Mouse (Mus musculus) layer of hippocampus, adult 2 months (tissue): ENCODE results near the gene Tmem144. TPM values are rescaled to one million over a fixed set of nuclear protein-coding genes. Genes with fewer than 3 reads are reported as not detected.

Experiments
- DNase-seq, 2 experiments: peaks; one replicate each; pipeline ENCODE4 v3.0.0; 2022; ENCODE audit warnings: low spot score in 2 of 2
- H3K27ac ChIP-seq: fragments of 200-600 bp; 2 replicates; pipeline ENCODE4 v1.8.1; 2022
- H3K4me3 ChIP-seq: fragments of 200-600 bp; 2 replicates; pipeline ENCODE4 v1.8.1; 2022; ENCODE audit warnings: mild to moderate bottlenecking
- CTCF ChIP-seq: fragments of 200-600 bp; conservative IDR thresholded peaks from 2 replicates; pipeline ENCODE4 v1.8.1; 2022; ENCODE audit warnings: antibody characterized with exemption, mild to moderate bottlenecking, moderate library complexity
- total RNA-seq, 2 experiments: library from RNA; stranded (reverse); gene quantifications; 2 replicates each; pipeline ENCODE4 v1.2.3; 2021

The Tmem144 gene
- total RNA-seq, 2 experiments from 2014 or later: 18.3 to 23.4 TPM

- no peak overlapping the region for H3K27ac ChIP-seq
- no peak for DNase-seq
- H3K4me3 ChIP-seq: peak overlapping the region; percentile 13; the same call in 1 of the 2 replicates
- no peak for TF ChIP-seq CTCF
These were observed 68.2 kb downstream of the Tmem144 start for GRCm38 (mm10) chr3:79784362-79784736.

- H3K27ac ChIP-seq: no peak overlapping the region
- DNase-seq: no peak
- no peak for TF ChIP-seq CTCF
- peak overlapping the region; percentile 13; the same call in 1 of the 2 replicates for H3K4me3 ChIP-seq
These were observed 68.8 kb downstream of the Tmem144 start for GRCm38 (mm10) chr3:79783630-79784361.

- no peak for TF ChIP-seq CTCF
- Histone ChIP-seq H3K4me3 (no peak overlapping the region), H3K27ac (no peak overlapping the region)
- DNase-seq: no peak
These were observed 79.9 kb downstream of the Tmem144 start for GRCm38 (mm10) chr3:79772701-79773100.

Other genes with a start within 250 kb of the Tmem144 start
- 1 to 10 TPM; 1.3 to 1.6 TPM for gene 4930579G24Rik, start 223.7 kb downstream of the Tmem144 start, total RNA-seq
- gene Etfdh, start 223.3 kb downstream of the Tmem144 start, total RNA-seq: 10 to 100 TPM; 28.6 to 28.8 TPM
- 1 to 10 TPM; 8.7 to 8.8 TPM for gene Rxfp1, start 114.9 kb downstream of the Tmem144 start, total RNA-seq
- gene Fam198b, start 31.8 kb upstream of the Tmem144 start, total RNA-seq: 1 to 10 TPM; 4.8 to 5.8 TPM